Mouse (Mus musculus): Measurements from ENCODE around the gene Anks1b. TPM values are rescaled to one million over a fixed set of nuclear protein-coding genes. Genes with fewer than 3 reads are reported as not detected.

Gene Anks1b
- total and polyA plus RNA-seq, 3 experiments, result 0.11 TPM; not detected in 2

GRCm38 (mm10) chr10:90771046-90771445 is 897.7 kb downstream of the Anks1b start:
- H3K4me3 ChIP-seq (ENCODE audit: low read depth, low read length), result no peak overlapping the region
- no peak for ATAC-seq (ENCODE audit: extremely low read depth, insufficient number of reproducible peaks, low FRiP score, poor library complexity, severe bottlenecking)
- no peak for DNase-seq (ENCODE audit: low spot score)
- H3K27me3 ChIP-seq (ENCODE audit: insufficient read depth, low read length), result no peaks in the 10 kb centered on the region; the same call in 1 of the 2 replicates
- peaks cover 4% of the 10 kb centered on the region for H3K9me3 ChIP-seq (replicated peaks)
- TF ChIP-seq TAL1 (conservative IDR thresholded peaks at IDR 0.05; ENCODE audit: low read depth, low read length) (no peak), GATA2 (IDR thresholded peaks at IDR 0.05; ENCODE audit: borderline replicate concordance, low read depth, low read length) (no peak)
- H3K36me3 ChIP-seq (replicated peaks), result no peaks in the 10 kb centered on the region
- H3K4me1 ChIP-seq (ENCODE audit: insufficient read depth, low read depth, low read length), result no peaks in the 10 kb centered on the region

DNA sequence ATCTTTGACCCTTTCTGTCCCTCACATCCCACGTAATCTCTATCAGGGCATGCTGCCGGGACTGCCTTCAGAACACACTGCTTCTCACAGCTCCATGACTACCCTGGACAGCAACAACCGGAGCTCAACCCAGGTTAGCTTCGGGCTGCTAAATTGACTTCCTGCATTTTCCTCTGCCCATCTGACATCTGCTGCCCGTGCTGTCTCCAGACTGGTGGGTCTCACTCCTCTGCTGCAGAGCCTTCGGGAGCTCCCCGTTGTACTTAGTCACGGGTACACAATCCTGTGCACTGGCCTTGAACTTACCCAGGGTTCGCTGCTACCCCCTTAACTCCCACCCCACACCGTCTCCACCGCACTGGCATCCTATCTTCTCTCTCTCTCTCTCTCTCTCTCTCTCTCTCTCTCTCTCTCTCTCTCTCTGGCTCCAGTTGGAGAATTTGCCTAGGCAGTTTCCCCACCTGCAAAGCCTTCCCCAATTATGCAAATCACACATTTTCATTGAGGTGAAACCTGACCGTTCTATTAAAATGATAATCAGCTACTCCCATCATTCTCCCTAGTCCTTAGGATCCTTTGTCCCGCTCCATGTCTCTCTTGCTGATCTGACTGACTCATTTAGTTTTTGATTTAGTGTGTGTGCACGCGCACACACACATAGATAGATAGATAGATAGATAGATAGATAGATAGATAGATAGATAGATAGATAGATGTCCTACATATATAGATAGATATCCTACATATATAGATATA is 898.3 kb downstream of the Anks1b start:
- ATAC-seq (ENCODE audit: extremely low read depth, insufficient number of reproducible peaks, low FRiP score, poor library complexity, severe bottlenecking) (no peak), DNase-seq (ENCODE audit: low spot score) (no peak)
- Histone ChIP-seq H3K36me3 (replicated peaks) (no peaks in the 10 kb centered on the region), H3K4me3 (ENCODE audit: low read depth, low read length) (no peak overlapping the region), H3K9me3 (replicated peaks) (peaks cover 4% of the 10 kb centered on the region), H3K27me3 (ENCODE audit: insufficient read depth, low read length) (no peaks in the 10 kb centered on the region; the same call in 1 of the 2 replicates), H3K4me1 (ENCODE audit: insufficient read depth, low read depth, low read length) (no peaks in the 10 kb centered on the region)
- TF ChIP-seq GATA2 (IDR thresholded peaks at IDR 0.05; ENCODE audit: borderline replicate concordance, low read depth, low read length) (no peak), POLR2AphosphoS5 (IDR thresholded peaks at IDR 0.05; ENCODE audit: insufficient replicate concordance, low read depth, low read length) (no peak), TAL1 (conservative IDR thresholded peaks at IDR 0.05; ENCODE audit: low read depth, low read length) (no peak), CTCF (IDR thresholded peaks at IDR 0.05; ENCODE audit: low read depth, low read length) (no peak)

GRCm38 (mm10) chr10:90779561-90780400 is 906.5 kb downstream of the Anks1b start:
- no peak for ATAC-seq (ENCODE audit: extremely low read depth, insufficient number of reproducible peaks, low FRiP score, poor library complexity, severe bottlenecking)
- TF ChIP-seq GATA1 (IDR thresholded peaks at IDR 0.05; ENCODE audit: borderline replicate concordance, low read length), result no peak
- TF ChIP-seq POLR2AphosphoS5 (IDR thresholded peaks at IDR 0.05; ENCODE audit: insufficient replicate concordance, low read depth, low read length), result no peak
- no peak for TF ChIP-seq GATA2 (IDR thresholded peaks at IDR 0.05; ENCODE audit: borderline replicate concordance, low read depth, low read length)
- no peak for TF ChIP-seq TAL1 (conservative IDR thresholded peaks at IDR 0.05; ENCODE audit: low read depth, low read length)
- no peak for TF ChIP-seq CTCF (IDR thresholded peaks at IDR 0.05; ENCODE audit: low read depth, low read length)
- no peaks in the 10 kb centered on the region for H3K36me3 ChIP-seq (replicated peaks)
- H3K27me3 ChIP-seq (ENCODE audit: insufficient read depth, low read length), result no peaks in the 10 kb centered on the region
- no peak for DNase-seq (ENCODE audit: low spot score)
- peaks cover 2% of the 10 kb centered on the region for H3K9me3 ChIP-seq (replicated peaks)
- no peak overlapping the region for H3K4me3 ChIP-seq (ENCODE audit: low read depth, low read length)
- no peaks in the 10 kb centered on the region for H3K4me1 ChIP-seq (ENCODE audit: insufficient read depth, low read depth, low read length)

DNA sequence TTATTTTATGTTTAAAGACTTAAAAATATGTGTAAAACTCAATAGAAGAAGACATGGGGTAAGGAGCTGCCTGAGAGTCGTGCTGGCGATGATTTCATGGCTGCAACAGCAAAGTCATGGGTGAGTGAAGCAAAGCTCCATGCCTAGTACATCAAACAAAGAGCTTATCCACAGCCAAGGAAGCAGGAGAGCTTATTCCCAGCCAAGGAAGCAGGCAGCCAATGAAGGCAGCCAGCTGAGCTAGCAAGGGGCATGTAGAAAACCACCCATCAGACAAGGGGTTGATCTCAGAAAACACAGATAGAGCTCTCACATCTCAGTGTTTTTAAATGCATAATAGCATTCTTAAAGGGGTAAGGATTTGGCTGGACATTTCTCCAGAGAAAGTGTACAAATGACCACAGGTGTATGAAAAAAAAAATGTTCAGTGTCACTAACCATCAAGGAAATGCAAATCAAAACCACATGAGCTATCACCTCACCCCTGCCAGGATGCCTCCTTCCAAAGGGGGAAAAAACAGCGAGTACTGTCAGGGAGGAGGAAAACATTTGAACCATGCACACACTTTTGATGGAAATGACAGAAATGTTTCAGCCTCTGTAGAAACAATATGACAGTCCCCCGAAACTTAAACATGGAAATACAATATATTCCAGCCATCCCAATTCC is 911.8 kb downstream of the Anks1b start:
- Histone ChIP-seq H3K4me1 (ENCODE audit: insufficient read depth, low read depth, low read length) (no peaks in the 10 kb centered on the region), H3K27me3 (ENCODE audit: insufficient read depth, low read length) (no peaks in the 10 kb centered on the region), H3K9me3 (replicated peaks) (no peaks in the 10 kb centered on the region), H3K4me3 (ENCODE audit: low read depth, low read length) (no peak overlapping the region), H3K36me3 (replicated peaks) (no peaks in the 10 kb centered on the region)
- ATAC-seq (ENCODE audit: extremely low read depth, insufficient number of reproducible peaks, low FRiP score, poor library complexity, severe bottlenecking), result no peak
- TF ChIP-seq TAL1 (conservative IDR thresholded peaks at IDR 0.05; ENCODE audit: low read depth, low read length) (no peak), GATA1 (IDR thresholded peaks at IDR 0.05; ENCODE audit: borderline replicate concordance, low read length) (no peak), CTCF (IDR thresholded peaks at IDR 0.05; ENCODE audit: low read depth, low read length) (no peak), POLR2AphosphoS5 (IDR thresholded peaks at IDR 0.05; ENCODE audit: insufficient replicate concordance, low read depth, low read length) (no peak), GATA2 (IDR thresholded peaks at IDR 0.05; ENCODE audit: borderline replicate concordance, low read depth, low read length) (no peak)
- DNase-seq (ENCODE audit: low spot score), result no peak

- Histone ChIP-seq H3K4me1 (ENCODE audit: insufficient read depth, low read depth, low read length) (no peaks in the 10 kb centered on the region), H3K4me3 (ENCODE audit: low read depth, low read length) (no peak overlapping the region), H3K27me3 (ENCODE audit: insufficient read depth, low read length) (no peaks in the 10 kb centered on the region), H3K36me3 (replicated peaks) (no peaks in the 10 kb centered on the region), H3K9me3 (replicated peaks) (no peaks in the 10 kb centered on the region)
- TF ChIP-seq CTCF (IDR thresholded peaks at IDR 0.05; ENCODE audit: low read depth, low read length) (no peak), GATA1 (IDR thresholded peaks at IDR 0.05; ENCODE audit: borderline replicate concordance, low read length) (no peak), GATA2 (IDR thresholded peaks at IDR 0.05; ENCODE audit: borderline replicate concordance, low read depth, low read length) (no peak), POLR2AphosphoS5 (IDR thresholded peaks at IDR 0.05; ENCODE audit: insufficient replicate concordance, low read depth, low read length) (no peak), TAL1 (conservative IDR thresholded peaks at IDR 0.05; ENCODE audit: low read depth, low read length) (no peak)
- ATAC-seq (ENCODE audit: extremely low read depth, insufficient number of reproducible peaks, low FRiP score, poor library complexity, severe bottlenecking), result no peak
- DNase-seq (ENCODE audit: low spot score), result no peak
Observed at GRCm38 (mm10) chr10:90785680-90786079, 912.4 kb downstream of the Anks1b start.

GRCm38 (mm10) chr10:90803112-90803511 is 929.8 kb downstream of the Anks1b start:
- H3K9me3 ChIP-seq (replicated peaks), result peaks cover 3% of the 10 kb centered on the region; the same call in 1 of the 2 replicates
- no peaks in the 10 kb centered on the region for H3K4me1 ChIP-seq (ENCODE audit: insufficient read depth, low read depth, low read length)

More at GRCm38 (mm10) chr10:90803112-90803511, 929.8 kb downstream of the Anks1b start:
- no peak overlapping the region for H3K4me3 ChIP-seq (ENCODE audit: low read depth, low read length)
- H3K27me3 ChIP-seq (ENCODE audit: insufficient read depth, low read length), result no peaks in the 10 kb centered on the region
- ATAC-seq (ENCODE audit: extremely low read depth, insufficient number of reproducible peaks, low FRiP score, poor library complexity, severe bottlenecking) (no peak), DNase-seq (ENCODE audit: low spot score) (no peak)
- TF ChIP-seq GATA1 (IDR thresholded peaks at IDR 0.05; ENCODE audit: borderline replicate concordance, low read length), result no peak
- no peak for TF ChIP-seq CTCF (IDR thresholded peaks at IDR 0.05; ENCODE audit: low read depth, low read length)
- TF ChIP-seq GATA2 (IDR thresholded peaks at IDR 0.05; ENCODE audit: borderline replicate concordance, low read depth, low read length), result no peak
- no peak for TF ChIP-seq TAL1 (conservative IDR thresholded peaks at IDR 0.05; ENCODE audit: low read depth, low read length)
- TF ChIP-seq POLR2AphosphoS5 (IDR thresholded peaks at IDR 0.05; ENCODE audit: insufficient replicate concordance, low read depth, low read length), result no peak
- H3K36me3 ChIP-seq (replicated peaks), result no peaks in the 10 kb centered on the region

Measured in G1E (cell line).